Mouse (Mus musculus) lung, embryonic 16.5 days (tissue): ENCODE results near the gene Ripply3. TPM values are rescaled to one million over a fixed set of nuclear protein-coding genes. Genes with fewer than 3 reads are reported as not detected.
"Not testable (repeated sequence)": the region's sequence is repeated elsewhere in the genome, so short reads cannot be mapped to it uniquely, and the experiment has no call there.

Experiments
- ATAC-seq: fragments of 200-750 bp; cut with Nextera tagmentation; 2 replicates; pipeline ENCODE4 v1.8.0; 2017; ENCODE audit warnings: low read depth, mild to moderate bottlenecking, moderate library complexity
- H3K27ac ChIP-seq: fragments of 300-500 bp; sonication (generic); 2 replicates; pipeline ENCODE4 v1.5.1; 2014; ENCODE audit warnings: mild to moderate bottlenecking, control low read depth, low read length
- H3K27me3 ChIP-seq: fragments of 300-500 bp; sonication (generic); 2 replicates; pipeline ENCODE4 v1.6.1; 2014; ENCODE audit warnings: low read depth, low read length, mixed read lengths; ENCODE audit not compliant: control insufficient read depth, insufficient read depth
- H3K36me3 ChIP-seq: fragments of 300-500 bp; sonication (generic); 2 replicates; pipeline ENCODE4 v1.6.1; 2014; ENCODE audit warnings: low read length; ENCODE audit not compliant: control insufficient read depth, insufficient read depth
- H3K4me1 ChIP-seq: fragments of 300-500 bp; sonication (generic); replicated peaks from 2 replicates; pipeline ENCODE4 v1.6.1; 2014; ENCODE audit warnings: low read length, mixed read lengths; ENCODE audit not compliant: control insufficient read depth, insufficient read depth
- H3K4me2 ChIP-seq: fragments of 300-500 bp; sonication (generic); 2 replicates; pipeline ENCODE4 v1.6.1; 2014; ENCODE audit warnings: low read depth, low read length, control low read depth
- H3K4me3 ChIP-seq: fragments of 300-500 bp; sonication (generic); 2 replicates; pipeline ENCODE4 v1.5.1; 2014; ENCODE audit warnings: mild to moderate bottlenecking, low read length, control low read depth
- H3K9ac ChIP-seq: fragments of 300-500 bp; sonication (generic); 2 replicates; pipeline ENCODE4 v1.6.1; 2014; ENCODE audit warnings: low read length, control low read depth
- H3K9me3 ChIP-seq: fragments of 300-500 bp; sonication (generic); 2 replicates; pipeline ENCODE4 v1.6.1; 2016; ENCODE audit warnings: low read length; ENCODE audit not compliant: control insufficient read depth
- WGBS: fragments of 180-500 bp; shearing (Covaris S2); extraction: QIAGEN DNeasy Blood & Tissue Kit; methylation state at CpG from one replicate; pipeline ENCODE4 v1.1.7; 2014; 5-methylcytosine and 5-hydroxymethylcytosine counted together
- polyA plus RNA-seq: library from polyadenylated mRNA; unstranded; fragments of >200 nt; fragmentation: Nextera tagmentation; extraction: Ambion mirVana; gene quantifications from 2 replicates; pipeline ENCODE4 v1.2.1, GENCODE M21; 2015

Gene Ripply3
- polyA plus RNA-seq, 1 experiment from 2014 or later: 23.5 TPM

GRCm38 (mm10) chr16:94328881-94329867 is 954 bp downstream of the Ripply3 start:
- 12% methylated on average over 25 of the region's 25 CpGs for WGBS
- Histone ChIP-seq H3K36me3 (no peaks in the 10 kb centered on the region), H3K9ac (peak overlapping the region; percentile 71), H3K4me2 (peak overlapping the region; percentile 93), H3K9me3 (no peaks in the 10 kb centered on the region), H3K4me3 (peak overlapping the region; percentile 65), H3K27me3 (peaks cover 6% of the 10 kb centered on the region), H3K4me1 (no peaks in the 10 kb centered on the region; the same call in 1 of the 2 replicates), H3K27ac (no peak overlapping the region)
- no peak for ATAC-seq

GRCm38 (mm10) chr16:94330429-94330828 is 2.2 kb downstream of the Ripply3 start:
- H3K27ac ChIP-seq: no peak overlapping the region
- no peak for ATAC-seq
- peaks cover 6% of the 10 kb centered on the region for H3K27me3 ChIP-seq
- H3K4me2 ChIP-seq: no peak overlapping the region
- no peak overlapping the region for H3K9ac ChIP-seq
- no peak overlapping the region for H3K4me3 ChIP-seq
- H3K36me3 ChIP-seq: no peaks in the 10 kb centered on the region
- 86% methylated on average over 5 of the region's 5 CpGs for WGBS
- H3K9me3 ChIP-seq: no peaks in the 10 kb centered on the region
- no peaks in the 10 kb centered on the region; the same call in 1 of the 2 replicates for H3K4me1 ChIP-seq

DNA sequence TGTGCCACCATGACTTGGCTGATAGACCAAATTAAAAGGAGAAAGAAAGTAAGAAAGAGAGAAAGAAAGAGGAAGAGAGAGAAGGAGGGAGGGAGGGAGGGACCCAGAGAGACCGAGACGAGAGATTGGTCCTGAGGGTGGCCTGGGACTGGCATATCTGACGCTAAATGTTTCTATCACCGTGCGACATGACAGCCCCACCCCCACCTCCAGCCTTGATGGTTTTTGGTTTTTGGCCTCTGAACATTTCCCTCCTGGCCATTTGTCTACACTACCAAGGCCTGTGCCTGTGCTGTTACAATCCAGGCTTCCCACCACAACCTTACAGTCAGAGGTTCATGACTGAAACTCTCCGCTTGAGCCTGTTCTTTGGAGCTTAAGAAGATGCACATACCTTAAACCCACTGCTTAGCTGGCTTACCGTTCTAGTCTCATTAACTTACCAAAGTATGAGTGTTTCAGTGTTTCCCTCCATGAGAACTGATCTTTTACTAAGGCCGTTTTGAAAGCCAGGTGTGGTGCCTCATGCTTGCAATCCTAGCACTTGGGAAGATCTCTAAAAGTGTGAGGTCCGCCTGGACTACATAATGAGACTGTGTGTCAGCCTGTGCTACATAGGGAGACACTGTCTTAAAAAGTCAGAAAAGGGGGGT is 3.1 kb downstream of the Ripply3 start:
- ATAC-seq: no peak
- H3K27me3 ChIP-seq: peaks cover 6% of the 10 kb centered on the region

DNA sequence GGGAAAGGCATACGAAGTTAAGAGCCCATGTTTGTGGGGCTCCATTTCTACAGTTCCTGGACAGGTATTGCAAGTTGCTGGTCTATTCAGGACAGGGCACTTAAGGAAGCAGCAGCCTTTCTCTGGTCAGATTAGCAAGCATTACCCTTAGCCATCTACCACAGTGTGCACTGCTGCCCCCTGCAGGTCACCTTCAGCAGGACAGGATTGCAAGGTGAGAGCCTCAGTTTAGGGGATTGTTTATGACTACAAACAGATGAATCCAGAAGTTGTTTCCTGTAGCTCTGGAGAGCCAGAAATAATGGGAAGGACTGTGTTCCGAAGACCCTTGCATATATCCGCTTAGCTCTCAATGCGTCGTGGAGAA is 3.6 kb downstream of the Ripply3 start:
- 64% methylated on average over 5 of the region's 5 CpGs for WGBS
- H3K27me3 ChIP-seq: peaks cover 5% of the 10 kb centered on the region
- no peaks in the 10 kb centered on the region for H3K9me3 ChIP-seq
- ATAC-seq: no peak
- H3K27ac ChIP-seq: no peak overlapping the region
- H3K4me1 ChIP-seq: no peaks in the 10 kb centered on the region; the same call in 1 of the 2 replicates
- no peaks in the 10 kb centered on the region for H3K36me3 ChIP-seq
- no peak overlapping the region for H3K4me2 ChIP-seq
- H3K4me3 ChIP-seq: no peak overlapping the region
- no peak overlapping the region for H3K9ac ChIP-seq

More for the DNA sequence above, 3.1 kb downstream of the Ripply3 start:
- H3K4me3 ChIP-seq: no peak overlapping the region
- no peak overlapping the region for H3K27ac ChIP-seq
- no peaks in the 10 kb centered on the region for H3K36me3 ChIP-seq
- H3K9ac ChIP-seq: no peak overlapping the region
- no peak overlapping the region for H3K4me2 ChIP-seq
- no peaks in the 10 kb centered on the region; the same call in 1 of the 2 replicates for H3K4me1 ChIP-seq
- H3K9me3 ChIP-seq: no peaks in the 10 kb centered on the region
- WGBS: 75% methylated on average over 9 of the region's 9 CpGs

DNA sequence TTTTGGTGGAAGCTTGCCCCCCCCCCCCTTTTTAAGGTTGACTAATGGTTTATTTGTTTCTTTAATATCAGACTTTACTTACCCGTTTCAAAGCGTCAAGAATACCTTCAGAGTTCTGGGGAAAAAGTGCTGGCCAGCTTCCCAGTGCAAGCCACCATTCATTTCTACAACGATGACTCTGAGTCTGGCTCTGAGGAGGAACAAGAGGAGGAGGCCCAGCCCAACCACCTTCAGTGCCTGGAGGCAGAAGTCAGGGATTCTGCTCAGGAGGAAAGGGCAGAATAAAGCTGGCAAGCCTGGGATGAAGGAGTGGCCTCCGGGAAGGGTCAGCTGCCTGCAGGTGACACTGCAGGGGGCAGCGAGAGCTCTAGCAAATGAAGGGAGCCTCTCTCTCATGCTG is 7.4 kb downstream of the Ripply3 start:
- H3K36me3 ChIP-seq: no peaks in the 10 kb centered on the region
- no peak overlapping the region for H3K9ac ChIP-seq
- H3K4me3 ChIP-seq: no peak overlapping the region
- no peaks in the 10 kb centered on the region for H3K27me3 ChIP-seq
- H3K4me1 ChIP-seq: no peaks in the 10 kb centered on the region
- ATAC-seq: no peak
- 37% methylated on average over 5 of the region's 5 CpGs for WGBS
- no peak overlapping the region for H3K27ac ChIP-seq
- H3K9me3 ChIP-seq: no peaks in the 10 kb centered on the region
- no peak overlapping the region for H3K4me2 ChIP-seq

DNA sequence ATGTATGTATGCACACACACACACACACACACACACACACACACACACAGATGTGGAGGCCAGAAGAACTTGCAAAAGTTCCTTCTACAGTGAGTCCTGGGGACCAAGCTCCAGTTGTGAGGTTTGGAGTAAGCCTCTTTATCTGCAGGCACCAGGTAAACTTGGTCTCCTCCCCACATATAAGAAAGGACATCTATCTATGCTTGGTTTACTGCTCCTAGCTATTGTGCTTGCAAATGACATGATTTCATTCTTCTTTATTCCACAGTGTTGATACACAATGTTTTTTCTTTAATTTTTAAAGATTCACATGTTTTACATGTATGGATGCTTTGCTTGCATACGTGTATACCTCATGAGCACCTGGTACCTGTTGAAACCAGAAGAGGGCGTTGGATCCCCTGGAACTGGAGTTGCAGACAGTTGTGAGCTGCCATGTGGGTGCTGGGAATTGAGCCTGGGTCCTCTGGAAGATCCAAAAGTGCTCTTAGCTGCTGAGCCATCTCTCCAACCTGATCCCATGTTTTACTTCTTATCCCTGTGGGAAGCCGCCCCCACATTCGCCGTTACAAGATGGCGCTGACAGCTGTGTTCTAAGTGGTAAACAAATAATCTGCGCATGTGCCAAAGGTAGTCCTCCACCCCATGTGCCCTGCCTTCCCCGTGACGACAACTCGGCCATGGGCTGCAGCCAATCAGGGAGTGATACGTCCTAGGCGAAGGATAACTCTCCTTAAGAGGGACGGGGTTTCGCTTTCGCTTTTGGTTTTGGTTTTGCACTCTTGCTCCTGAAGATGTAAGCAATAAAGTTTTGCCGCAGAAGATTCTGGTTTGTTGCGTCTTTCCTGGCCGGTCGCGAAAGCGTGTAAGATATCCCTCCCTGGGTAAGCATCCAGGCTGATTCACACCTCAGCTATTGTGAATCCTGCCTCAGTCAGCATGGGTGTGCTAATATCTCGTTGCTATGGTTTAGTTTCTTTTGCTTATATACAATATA is 11.2 kb downstream of the Ripply3 start:
- not testable (repeated sequence) for H3K4me1 ChIP-seq, ATAC-seq, H3K4me2 ChIP-seq, H3K9me3 ChIP-seq, H3K4me3 ChIP-seq, H3K27me3 ChIP-seq, H3K9ac ChIP-seq, H3K36me3 ChIP-seq, H3K27ac ChIP-seq
- 88% methylated on average over 18 of the region's 22 CpGs for WGBS

DNA sequence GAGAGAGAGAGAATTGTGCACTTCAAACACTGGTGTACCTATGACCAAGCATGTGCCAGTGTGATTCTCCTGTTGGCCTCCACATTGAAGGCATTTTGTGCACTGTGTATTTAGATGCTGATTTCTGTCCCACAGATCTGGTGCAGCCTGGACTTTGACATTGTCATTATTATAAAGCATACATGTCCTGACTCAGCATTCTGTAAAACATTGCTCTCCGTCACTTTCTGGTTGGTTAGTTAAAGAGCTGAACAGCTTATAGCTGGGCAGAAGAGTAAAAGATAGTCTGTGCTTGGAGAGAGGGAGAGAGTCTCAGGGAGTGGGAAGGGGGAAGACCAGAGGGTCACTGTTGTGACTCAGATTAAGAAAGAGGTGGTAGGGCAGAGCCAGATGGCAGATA is 17.5 kb downstream of the Ripply3 start:
- Histone ChIP-seq H3K9me3 (no peaks in the 10 kb centered on the region), H3K4me2 (no peak overlapping the region), H3K9ac (no peak overlapping the region), H3K4me3 (no peak overlapping the region), H3K27me3 (no peaks in the 10 kb centered on the region), H3K27ac (no peak overlapping the region), H3K36me3 (no peaks in the 10 kb centered on the region), H3K4me1 (no peaks in the 10 kb centered on the region)
- ATAC-seq: no peak
- 81% methylated on average over 1 of the region's 1 CpGs for WGBS

DNA sequence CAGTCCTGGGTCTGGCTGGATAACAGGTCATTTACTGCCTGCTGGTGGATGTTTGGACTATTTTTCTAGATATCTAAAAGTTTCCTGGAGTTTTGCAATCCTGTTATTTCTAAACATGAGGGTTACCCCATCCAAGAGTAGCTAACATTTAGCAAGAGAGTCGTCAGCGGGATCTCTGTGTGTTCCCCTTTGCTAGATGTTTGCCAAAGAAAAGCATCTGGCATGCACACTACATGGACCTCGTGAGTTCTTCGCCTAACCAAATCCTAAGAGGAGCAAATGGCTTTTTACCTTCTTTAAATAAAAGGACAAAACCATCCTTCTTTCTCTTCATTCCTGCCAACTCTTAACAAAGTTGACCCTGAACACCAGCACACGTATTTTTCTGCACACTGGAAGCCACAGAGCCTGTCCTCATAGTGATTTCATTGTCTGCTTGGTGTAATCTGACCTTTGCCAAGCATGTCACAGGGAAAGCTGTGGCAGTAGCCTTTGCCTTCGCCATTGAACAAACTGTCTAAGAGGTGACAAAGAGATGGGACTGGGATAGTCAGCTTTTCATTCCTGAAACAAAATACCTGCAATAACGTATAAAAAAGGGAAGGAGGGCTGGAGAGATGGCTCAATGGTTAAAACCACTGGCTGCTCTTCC is 19.0 kb downstream of the Ripply3 start:
- no peak overlapping the region for H3K9ac ChIP-seq
- WGBS: 48% methylated on average over 7 of the region's 7 CpGs
- no peak for ATAC-seq
- no peaks in the 10 kb centered on the region for H3K9me3 ChIP-seq
- H3K4me1 ChIP-seq: no peaks in the 10 kb centered on the region
- H3K4me3 ChIP-seq: no peak overlapping the region
- no peaks in the 10 kb centered on the region for H3K27me3 ChIP-seq
- no peak overlapping the region for H3K27ac ChIP-seq
- no peak overlapping the region for H3K4me2 ChIP-seq
- H3K36me3 ChIP-seq: no peaks in the 10 kb centered on the region
